Mouse (Mus musculus): ENCODE results near the gene Hdac7.

DNA sequence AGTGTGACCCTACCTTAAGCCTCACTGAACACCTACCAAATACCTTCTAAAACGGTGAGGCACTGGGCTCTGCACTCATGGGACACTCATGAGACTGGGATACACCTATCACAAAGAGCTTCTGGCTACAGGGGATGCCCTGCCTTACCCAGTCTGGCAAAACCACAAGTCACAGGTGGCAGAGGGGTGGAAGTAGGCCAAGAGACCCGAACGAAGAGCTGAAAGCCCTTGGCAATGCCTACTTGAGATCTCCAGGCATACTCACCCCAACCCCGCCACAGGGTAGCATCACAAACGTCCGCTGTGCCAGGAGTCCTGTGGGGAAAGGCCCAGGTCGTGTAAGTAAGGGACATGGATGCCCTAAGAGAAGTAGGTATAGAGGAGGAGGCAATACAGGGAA, 42.5 kb downstream of the Hdac7 start:
- no peak for TF ChIP-seq CTCF (IDR thresholded peaks at IDR 0.05; ENCODE audit: borderline replicate concordance, control insufficient read depth, extremely low read depth, insufficient read depth, low read length, poor library complexity)
- TF ChIP-seq POLR2A (IDR thresholded peaks at IDR 0.05; ENCODE audit: control insufficient read depth, extremely low read depth, insufficient read depth, low read length, poor library complexity): no peak
